Mouse (Mus musculus) monocyte, adult 5-6 weeks (primary cell): ENCODE measurements around the gene Neu2. TPM values are rescaled to one million over a fixed set of nuclear protein-coding genes. Genes with fewer than 3 reads are reported as not detected.

Experiments
- ATAC-seq: fragments of 153-309, 156-312 bp; replicated peaks from 2 replicates; pipeline ENCODE4 v1.8.0; 2017; ENCODE audit warnings: mild to moderate bottlenecking; ENCODE audit not compliant: low TSS enrichment, insufficient number of reproducible peaks, severe bottlenecking, poor library complexity, low FRiP score
- total RNA-seq: library from RNA; stranded (forward); fragments of 200-1000, 200-491, 200-594 nt; gene quantifications from 3 replicates; pipeline ENCODE4 v1.2.3, GENCODE M21; 2017

Gene Neu2
- total RNA-seq, 1 experiment from 2014 or later = not detected

DNA sequence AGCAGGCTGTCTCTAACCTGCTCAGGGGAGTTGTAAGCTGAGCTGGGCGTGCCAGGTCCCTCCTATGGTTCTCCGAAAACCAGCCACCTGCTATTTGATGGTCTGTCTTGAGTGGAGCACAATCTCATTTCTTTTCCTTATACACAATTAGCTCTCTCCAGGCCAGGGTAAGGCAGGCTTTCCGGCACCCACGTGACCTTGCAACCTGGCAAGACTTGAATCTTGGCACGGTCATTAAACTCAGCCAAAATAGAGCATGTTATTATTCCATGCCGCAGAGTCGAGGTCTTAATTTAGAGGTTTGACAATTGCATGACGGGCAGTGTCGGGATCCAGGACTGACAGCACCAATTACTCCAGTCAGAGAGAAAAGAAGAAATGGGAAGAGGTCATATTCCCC, 17.5 kb downstream of the Neu2 start:
- ATAC-seq = no peak

DNA sequence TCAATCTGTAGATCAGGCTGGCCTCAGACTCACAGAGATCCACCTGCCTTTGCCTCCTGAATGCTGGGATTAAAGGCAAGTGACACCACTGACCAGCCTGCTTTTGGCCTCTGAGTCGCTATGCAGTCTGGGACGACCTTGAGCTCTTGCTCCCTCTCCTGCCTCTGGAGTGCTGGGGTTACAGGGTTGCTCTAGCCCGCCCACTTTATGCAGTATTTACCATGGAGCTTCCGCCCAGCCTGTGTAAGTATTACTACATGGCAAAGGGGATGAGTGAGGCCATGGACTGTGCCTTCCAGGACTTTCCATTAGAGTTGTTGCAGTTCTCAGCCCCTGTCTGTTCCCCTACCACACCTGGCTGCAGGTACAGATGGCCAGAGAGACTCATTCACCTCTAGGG, 22.7 kb downstream of the Neu2 start:
- ATAC-seq = no peak

DNA sequence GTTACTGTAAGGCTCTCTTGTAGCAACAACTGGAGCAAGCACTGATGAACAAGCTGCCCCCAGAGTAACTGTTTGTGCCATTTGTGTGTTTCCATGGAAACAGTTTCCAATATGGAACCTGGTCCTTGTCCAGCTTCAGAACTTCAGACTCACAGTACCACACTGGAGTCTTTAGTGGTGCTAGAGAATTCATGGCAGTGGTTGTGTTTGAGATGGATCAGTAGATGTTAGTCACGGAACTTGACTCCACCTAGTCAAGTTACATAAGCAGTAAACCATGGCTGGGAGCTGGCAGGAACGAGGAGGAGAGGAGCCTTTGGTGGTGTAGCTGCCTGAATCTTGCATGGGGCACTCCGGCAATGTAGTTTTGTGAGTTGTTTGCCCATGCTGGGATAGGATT, 24.4 kb downstream of the Neu2 start:
- no peak for ATAC-seq

DNA sequence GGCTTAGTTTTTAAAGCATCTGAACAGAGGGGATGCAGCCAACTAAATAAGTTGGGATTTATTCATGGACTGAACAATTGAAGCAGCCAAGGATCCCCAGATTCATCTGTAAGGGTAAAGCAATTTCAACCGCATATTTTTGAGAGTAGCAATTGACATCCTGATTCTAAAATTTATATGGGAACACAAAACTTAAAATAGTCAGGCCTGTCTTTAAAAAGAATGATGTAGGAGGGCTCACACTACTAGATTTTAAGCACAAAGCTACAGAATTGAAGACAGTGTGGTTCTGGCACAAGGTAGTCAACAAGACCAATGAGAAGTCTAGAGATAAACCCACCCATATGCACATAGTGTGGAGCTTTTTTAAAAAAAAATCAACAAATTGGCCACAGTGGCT, 27.3 kb downstream of the Neu2 start:
- ATAC-seq = no peak

DNA sequence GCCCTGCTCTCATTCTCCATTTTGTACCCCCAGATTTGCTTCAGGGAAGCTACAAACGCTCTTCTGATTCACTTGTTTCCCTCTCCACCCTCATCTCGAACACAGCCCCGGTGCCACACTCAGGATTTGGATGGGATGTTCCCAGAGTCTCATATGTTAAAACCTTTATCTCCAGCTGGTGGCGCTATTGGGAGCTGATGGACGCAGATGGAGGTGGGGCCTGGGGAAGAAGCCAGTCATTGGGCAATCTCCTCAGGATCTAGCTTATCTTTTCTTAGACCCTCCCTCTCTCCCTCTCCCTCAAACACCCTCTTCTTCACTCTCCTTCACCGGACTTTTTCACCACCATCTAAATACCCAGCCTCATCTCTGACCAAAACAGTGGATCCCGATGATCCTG, 31.9 kb downstream of the Neu2 start:
- ATAC-seq = no peak

DNA sequence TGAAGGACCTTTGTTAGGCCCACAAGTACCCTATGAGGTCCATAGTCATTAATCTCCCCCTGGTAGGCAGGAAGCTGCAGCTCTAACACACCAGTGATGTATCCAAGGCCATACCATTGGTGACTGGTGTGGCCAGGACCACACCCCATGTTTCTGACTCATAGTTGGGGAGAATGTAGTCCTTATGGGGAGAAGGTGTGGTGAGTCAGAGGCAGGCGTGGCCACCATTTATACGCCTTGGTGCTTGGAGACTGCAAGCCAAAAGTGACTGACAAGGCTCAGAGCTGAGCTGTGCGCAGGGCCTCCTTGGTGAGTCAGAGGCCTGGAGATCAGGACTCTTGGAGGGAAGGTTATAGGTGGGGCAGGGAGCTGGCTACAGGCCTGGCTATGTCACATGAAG, 41.3 kb downstream of the Neu2 start:
- no peak; the same call in 1 of the 2 replicates for ATAC-seq

DNA sequence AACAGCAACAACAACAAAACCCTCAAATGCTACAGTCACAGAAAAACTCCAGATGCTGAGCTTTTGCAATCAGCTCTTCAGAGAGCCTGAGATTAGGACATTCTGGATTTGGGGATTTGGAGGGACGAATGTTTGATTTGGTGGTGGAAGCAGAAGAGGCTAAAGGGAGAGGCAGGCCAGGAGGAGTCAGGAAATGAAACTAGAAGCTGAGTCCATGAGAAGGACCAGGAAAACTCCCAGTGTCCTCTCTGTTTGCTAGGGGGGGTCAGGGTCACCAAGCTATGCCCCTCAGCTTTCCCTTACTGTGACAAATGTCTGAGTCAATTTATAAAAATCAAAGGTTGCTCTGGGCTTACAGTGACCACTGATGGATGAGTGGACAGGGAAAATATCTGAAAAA, 43.9 kb downstream of the Neu2 start:
- no peak for ATAC-seq

DNA sequence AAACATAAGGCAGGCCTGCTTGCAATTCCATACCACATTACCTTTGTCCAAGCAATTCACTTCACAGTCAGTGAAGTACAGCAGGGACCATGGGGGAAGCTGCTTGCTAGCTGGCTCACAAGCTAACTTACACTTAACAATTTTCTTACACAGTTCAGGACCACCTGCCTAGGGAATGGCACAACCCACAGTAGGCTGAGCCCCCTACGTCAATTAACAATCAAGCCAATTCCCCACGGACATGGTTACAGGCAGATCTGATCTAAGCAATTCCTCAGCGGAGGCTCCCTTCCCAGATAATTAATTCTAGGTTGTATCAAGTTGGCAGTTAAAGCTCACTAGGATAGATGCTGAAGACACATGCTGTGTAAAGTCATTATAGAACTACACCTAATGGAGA, 53.3 kb downstream of the Neu2 start:
- no peak for ATAC-seq

DNA sequence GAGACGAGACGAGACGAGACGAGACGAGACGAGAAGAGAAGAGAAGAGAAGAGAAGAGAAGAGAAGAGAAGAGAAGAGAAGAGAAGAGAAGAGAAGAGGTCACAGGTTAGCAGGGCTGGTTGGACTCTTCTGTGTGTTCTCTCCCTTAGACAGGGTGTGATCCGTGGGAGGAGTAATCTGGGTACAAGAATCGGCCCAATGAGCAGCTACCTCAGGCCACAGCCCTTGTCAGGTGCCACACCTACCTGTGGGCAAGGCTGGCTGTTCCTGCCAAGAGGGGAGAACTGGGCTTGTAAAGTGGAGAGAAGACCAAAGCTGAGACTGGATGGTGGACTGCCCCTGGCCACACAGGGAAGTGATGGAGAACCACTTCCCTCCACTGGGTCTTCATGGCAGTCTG, 56.1 kb downstream of the Neu2 start:
- ATAC-seq = no peak

DNA sequence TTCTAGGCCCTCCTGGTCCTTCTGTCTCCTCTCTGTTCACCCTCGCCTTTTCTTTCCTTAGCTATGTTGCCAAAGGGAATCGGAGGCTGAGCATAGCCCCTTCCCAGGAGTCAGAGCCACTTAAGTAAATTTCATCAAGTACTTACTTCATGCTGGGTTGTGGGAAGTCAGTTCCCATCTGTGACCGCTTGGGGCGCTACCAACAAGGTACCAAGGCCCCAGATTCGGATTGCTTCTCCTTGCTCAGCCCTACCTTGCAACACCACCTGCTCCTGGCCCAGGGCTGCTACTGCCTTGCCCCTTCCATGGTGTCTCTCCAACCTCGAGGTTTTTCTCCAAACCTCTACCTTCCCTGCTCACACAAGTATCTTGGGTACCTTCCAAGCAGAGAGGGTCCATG, 58.7 kb downstream of the Neu2 start:
- peak; percentile 47 for ATAC-seq

DNA sequence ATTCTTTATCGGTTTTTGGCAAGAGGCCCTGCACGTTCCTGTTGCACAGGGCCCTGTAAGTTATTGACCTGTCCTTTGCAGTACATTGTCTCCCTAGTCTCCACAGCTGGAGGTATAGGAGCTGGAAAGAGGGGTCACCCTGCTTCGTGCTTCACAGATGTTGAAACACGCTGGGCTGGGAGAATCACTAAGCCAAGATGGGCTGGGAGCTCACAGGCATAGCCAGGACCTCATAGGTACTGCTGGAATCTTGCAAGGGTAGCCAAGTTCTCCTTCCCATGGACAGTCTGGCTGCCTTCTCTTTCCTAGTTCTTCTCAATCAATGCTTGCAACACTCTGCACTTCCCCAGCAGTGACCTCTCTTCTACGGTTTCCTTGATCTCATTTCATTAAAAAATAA, 63.6 kb downstream of the Neu2 start:
- ATAC-seq = no peak

DNA sequence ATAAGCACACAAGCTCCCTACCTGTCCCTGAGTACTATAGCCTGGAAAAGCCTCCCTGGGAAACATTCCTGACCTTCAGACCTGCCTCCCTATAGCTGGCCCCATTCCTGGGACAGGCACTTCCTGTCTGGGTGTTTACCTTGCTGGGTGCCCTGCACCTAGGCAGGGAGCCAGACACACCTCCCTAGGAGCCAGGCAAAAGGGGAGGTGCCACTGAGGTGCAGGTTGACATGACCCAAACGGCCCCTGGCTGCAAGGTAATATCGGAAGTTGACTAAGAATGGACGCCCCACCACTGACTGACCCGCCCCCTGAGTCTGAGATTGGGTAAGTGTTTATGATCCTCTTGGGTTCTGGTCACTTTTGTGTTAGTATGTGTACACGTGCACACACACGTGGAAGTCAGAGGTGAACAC, 64.1 kb downstream of the Neu2 start, which contains the start of gene Ngef:
Gene Ngef, minus strand, starts transcription at position 71 of the 416 bp plus-strand sequence.
- no peak for ATAC-seq

DNA sequence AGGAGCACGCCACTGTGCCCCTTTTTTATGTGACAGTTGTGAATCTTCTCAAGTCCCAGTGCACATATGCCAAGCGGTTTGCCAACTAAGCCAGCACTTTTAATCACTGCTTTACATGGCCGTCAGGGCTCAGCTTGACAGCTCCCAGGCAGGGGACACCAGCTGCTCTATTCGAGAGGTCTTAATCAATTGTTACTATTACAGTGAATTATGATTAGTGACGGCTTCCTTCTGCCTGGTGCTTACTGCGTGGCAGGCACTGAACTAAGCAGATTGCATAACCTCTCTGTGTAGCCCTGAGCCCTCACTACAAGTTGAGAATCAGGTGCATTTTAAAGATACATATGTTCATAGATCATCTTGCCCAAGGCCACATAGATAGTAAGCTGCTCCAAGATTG, 64.7 kb downstream of the Neu2 start:
- no peak for ATAC-seq

DNA sequence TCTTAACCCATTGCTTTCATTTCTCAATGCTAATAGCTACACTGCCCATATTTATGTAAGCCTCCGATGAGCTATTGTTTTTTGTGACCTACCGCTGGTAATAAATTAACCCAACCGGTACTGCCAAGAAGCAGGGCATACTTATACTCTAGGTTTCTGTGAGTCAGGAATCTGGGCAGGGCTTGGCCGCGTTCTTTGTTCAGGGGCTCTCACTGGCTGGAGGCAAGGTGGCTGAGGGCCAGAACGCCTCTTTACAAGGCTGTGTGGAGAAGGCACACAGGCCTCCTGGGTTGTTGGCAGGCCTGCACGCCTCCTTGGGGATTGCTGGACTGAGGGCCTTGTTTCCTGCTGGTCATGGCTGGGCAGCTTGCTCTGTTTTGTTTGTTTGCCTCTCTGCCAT, 65.1 kb downstream of the Neu2 start:
- no peak for ATAC-seq

DNA sequence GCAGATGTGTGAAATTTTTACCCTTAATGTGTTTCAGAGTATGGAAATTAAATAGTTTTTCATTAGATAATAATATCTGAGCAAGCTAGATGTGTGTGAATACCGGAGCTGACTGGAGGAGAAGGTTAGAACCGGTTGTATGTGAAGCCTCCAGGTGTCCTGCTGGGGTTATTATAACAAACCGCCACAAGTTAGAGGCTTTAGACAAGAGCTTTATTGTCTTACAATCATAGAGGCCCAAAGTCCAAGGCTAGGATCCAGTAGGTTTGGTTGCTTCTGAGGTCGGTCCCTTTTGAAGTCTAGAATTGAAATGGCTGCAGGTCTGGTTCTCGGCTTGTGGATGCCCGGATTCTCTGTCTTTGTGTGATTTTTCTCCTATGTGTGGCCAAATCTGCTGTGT, 69.3 kb downstream of the Neu2 start:
- no peak for ATAC-seq

DNA sequence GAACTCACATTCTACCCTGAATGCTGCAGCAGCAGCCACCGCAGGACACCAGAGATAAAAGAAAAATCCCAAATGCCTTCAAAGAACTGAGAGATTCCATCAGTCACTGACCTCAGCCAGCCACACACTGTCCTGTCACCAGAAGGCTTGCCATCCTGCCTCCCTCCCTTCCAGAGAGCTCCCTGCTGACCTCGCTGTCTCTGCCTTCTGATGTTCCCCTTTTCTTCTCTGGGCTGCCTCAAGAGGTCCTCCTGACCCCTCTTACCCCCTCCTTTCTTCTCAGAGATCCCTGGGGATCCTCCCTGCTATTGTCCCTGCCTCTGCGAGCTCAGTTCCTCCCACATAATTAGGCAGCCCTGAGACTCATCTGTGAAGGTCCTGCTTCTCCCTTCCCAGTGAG, 71.1 kb downstream of the Neu2 start:
- ATAC-seq = no peak

DNA sequence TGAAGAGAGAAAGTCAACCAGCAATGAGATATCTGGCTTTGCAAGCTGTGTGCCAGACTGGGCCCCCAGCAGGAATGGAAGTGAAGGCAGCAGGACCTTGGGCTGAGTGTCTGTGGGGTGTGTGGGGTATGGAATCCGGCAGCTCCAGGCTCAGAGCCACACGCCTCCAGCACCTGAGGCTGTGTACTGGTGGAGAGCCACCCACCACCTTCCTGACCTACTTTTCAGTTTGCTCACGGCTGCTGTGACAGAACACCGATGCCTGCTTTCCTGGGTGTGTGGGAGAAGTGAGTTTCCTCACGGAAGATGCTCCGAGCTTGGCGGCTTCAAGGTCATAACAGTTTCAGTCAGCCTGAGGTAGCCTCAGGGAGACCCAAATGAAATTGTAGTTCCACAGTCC, 79.5 kb downstream of the Neu2 start:
- no peak for ATAC-seq

DNA sequence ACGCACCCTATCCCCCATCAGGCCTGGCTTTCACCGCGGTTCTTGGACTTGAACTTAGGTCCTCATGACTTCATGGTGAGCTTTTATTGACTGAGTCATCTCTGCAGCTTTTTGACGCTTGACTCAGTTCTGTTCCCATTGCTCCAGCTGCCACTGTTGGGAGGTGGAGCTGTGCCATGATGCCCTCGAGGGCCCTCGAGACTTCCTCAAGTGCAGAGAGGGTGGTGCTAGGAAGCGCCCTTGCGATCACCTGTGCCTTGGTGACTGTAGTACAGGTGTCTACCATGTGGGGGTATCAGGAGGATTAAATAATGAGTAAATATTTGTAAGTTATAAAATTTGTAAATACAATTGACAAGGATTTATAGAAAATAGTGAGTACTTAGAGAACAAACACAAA, 80.3 kb downstream of the Neu2 start:
- no peak for ATAC-seq

DNA sequence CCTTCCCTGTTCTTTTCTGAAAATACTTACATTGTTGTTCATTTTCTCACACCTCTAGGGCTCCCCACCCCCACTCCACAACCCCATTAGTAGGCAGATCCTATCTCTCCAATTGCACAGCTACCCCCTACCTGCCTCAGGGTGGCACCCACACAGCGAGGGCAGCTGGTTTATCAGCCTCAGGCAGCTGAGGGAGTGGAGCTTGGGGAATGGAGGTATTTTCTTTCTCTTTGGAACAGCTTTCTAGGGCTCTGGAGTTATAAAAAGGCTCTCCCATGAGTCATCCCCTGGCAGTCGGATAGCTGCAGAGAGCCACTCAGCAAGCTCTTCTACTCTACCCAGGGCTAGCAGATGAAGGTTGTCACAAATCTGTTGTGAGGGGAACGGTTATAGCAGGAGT, 84.6 kb downstream of the Neu2 start:
- no peak for ATAC-seq

DNA sequence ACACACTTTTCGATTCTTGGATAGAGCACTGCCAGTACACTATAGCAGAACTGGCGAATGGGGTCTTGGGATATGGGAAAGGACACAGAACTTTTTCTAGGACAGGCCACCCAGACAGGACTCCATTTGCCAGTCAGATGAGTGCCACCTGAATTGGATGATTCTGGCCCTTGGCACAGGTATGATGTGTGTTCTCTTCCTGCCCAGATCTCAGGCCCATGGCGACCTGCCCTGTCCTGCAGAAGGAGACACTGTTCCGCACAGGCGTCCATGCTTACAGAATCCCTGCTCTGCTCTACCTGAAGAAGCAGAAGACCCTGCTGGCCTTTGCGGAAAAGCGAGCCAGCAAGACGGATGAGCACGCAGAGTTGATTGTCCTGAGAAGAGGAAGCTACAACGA, 85.0 kb downstream of the Neu2 start:
- ATAC-seq = 0 out of 2 replicates have a peak, but pooled peaks have one; percentile 31

DNA sequence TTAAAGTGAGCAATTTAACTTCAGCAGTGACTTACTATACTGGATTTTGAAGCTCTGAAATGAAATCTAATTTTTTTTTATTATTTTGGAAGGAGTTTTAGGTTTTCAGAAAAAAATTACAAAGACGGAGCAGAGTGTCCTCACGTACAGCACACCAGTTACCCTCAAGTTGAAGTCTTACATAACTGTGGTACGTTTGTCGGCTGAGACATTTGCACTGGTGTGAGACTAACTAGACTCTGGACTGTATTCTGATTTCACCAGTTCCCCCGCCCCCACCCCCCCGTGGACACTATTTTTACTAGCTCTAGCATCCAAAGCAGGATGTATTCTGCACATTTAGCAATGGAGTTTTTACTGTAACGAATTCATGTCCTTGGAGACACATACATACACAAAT, 90.8 kb downstream of the Neu2 start:
- ATAC-seq = no peak

DNA sequence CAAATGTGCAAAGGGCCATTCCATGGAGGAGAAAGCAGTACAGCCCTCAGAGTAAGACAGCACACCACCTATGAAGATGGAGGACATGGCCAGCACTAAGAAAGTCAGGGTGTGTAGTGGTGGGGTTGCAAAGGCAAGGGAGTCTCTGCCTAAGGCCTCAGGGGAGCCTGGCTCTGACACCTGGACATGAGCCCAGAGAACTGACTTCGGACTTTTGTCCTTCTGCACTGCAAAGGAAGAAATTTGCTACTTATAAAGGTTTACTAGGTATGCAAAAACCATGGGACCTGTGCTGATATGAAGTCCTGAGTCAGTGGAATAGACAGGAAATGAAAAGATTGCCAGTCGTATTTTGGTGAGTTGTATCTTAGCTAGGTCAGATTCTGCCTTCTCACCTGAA, 92.1 kb downstream of the Neu2 start:
- no peak for ATAC-seq
